In the genomic region with DNA sequence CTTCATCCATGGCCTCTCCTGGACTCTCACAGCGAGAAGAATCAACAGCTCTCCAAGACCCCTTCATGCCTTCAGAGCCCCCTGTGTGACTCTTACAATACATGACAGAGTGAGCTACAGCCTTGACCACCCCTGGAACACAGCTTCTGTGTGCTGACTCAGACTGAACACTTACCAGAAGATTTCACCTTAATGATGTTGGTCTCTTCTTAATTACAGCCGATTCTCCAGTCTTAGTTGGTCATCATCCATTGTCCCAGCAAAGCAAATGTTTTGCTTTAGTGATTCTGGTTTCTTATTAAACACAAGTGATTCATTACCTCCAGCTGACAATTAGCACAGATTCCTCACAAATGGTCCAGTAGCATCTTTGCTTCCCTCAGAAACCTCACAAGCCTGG, we compare ENCODE assay signal across 29 mouse cellular contexts.
"Had no signal": no experiment of that assay in that cellular context is flagged by ENCODE, and none has a peak within 500 bp of the region (broad histone marks: within the 10 kb centered on the region; RNA-seq: fewer than 3 reads in every experiment).

No protein-coding gene starts in this region.

- H3K27me3 ChIP-seq: heart, embryonic 12.5 days; heart, embryonic 13.5 days; heart, embryonic 15.5 days; hindbrain, embryonic 12.5 days; hindbrain, embryonic 13.5 days; hindbrain, embryonic 15.5 days; intestine, embryonic 15.5 days; kidney, embryonic 15.5 days had no signal

- ATAC-seq: hindbrain, embryonic 16.5 days; hindbrain, postnatal 0 days; inflammation-experienced regulatory T-cells, adult 6 months; intestine, embryonic 15.5 days; intestine, embryonic 16.5 days; intestine, postnatal 0 days had no signal

- DNase-seq: heart, postnatal 10 days; heart, postnatal 14 days; heart, postnatal 36 days; heart, postnatal 4 days; kidney, adult 11 months; kidney, adult 18-20 months; kidney, adult 2 months; kidney, adult 8-10 months; kidney, adult 9 months; kidney, postnatal 10 days; kidney, postnatal 14 days; kidney, postnatal 25 days; kidney, postnatal 36 days; kidney, postnatal 4 days; layer of hippocampus, adult 9-11 months; layer of hippocampus, postnatal 36 days had no signal
